Mouse (Mus musculus) limb, embryonic 12.5 days (tissue): Measurements from ENCODE around the gene Krtap16-1. TPM values are rescaled to one million over a fixed set of nuclear protein-coding genes. Genes with fewer than 3 reads are reported as not detected.

Source experiments
- ATAC-seq: fragments of 200-750 bp; cut with Nextera tagmentation; 2 replicates; pipeline ENCODE4 v1.8.0; 2017; ENCODE audit warnings: low read depth, moderate TSS enrichment; ENCODE audit not compliant: insufficient number of reproducible peaks, insufficient read depth, low FRiP score, low TSS enrichment
- H3K27ac ChIP-seq: fragments of 300-500 bp; sonication (generic); 2 replicates; pipeline ENCODE4 v1.5.1; 2016; ENCODE audit warnings: mild to moderate bottlenecking, moderate library complexity
- H3K27me3 ChIP-seq: fragments of 300-500 bp; sonication (generic); 2 replicates; pipeline ENCODE4 v1.6.1; 2016; ENCODE audit warnings: mild to moderate bottlenecking, moderate library complexity
- H3K36me3 ChIP-seq: fragments of 300-500 bp; sonication (generic); 2 replicates; pipeline ENCODE4 v1.6.1; 2016; ENCODE audit warnings: mild to moderate bottlenecking, moderate library complexity
- H3K4me1 ChIP-seq: fragments of 300-500 bp; sonication (generic); replicated peaks from 2 replicates; pipeline ENCODE4 v1.6.1; 2016
- H3K4me2 ChIP-seq: fragments of 300-500 bp; sonication (generic); 2 replicates; pipeline ENCODE4 v1.6.1; 2016; ENCODE audit warnings: mild to moderate bottlenecking, moderate library complexity
- H3K4me3 ChIP-seq: fragments of 300-500 bp; sonication (generic); replicated peaks from 2 replicates; pipeline ENCODE4 v1.5.1; 2016; ENCODE audit warnings: mild to moderate bottlenecking
- H3K9ac ChIP-seq: fragments of 300-500 bp; sonication (generic); replicated peaks from 2 replicates; pipeline ENCODE4 v1.6.1; 2016; ENCODE audit warnings: mild to moderate bottlenecking, moderate library complexity
- H3K9me3 ChIP-seq: fragments of 300-500 bp; sonication (generic); 2 replicates; pipeline ENCODE4 v1.6.1; 2016; ENCODE audit warnings: mild to moderate bottlenecking, moderate library complexity
- WGBS: fragments of 180-500 bp; shearing (Covaris S2); methylation state at CpG from one replicate; pipeline ENCODE4 v1.1.7; 2016; 5-methylcytosine and 5-hydroxymethylcytosine counted together
- polyA plus RNA-seq: library from polyadenylated mRNA; unstranded; fragments of >200 nt; fragmentation: Nextera tagmentation; extraction: Ambion mirVana; gene quantifications from 2 replicates; pipeline ENCODE4 v1.2.1, GENCODE M21; 2016

Krtap16-1 gene
- not detected in 2 replicates for polyA plus RNA-seq

- Histone ChIP-seq H3K9ac (no peak within 1 kb of the TSS), H3K9me3 (no peaks in the 10 kb centered on the region), H3K27ac (no peak within 1 kb of the TSS), H3K4me2 (no peak within 1 kb of the TSS), H3K4me3 (no peak within 1 kb of the TSS), H3K27me3 (peaks cover 5% of the 10 kb centered on the region; the same call in 1 of the 2 replicates), H3K4me1 (no peaks in the 10 kb centered on the region), H3K36me3 (no peaks in the 10 kb centered on the region)
- ATAC-seq = no peak
- 75% methylated on average over 8 of the region's 8 CpGs for WGBS
Measured at GRCm38 (mm10) chr11:99986180-99986647, at the start of gene Krtap16-1. Gene Krtap16-1 (minus strand): TSS chr11:99986597.

- whole genome bisulfite sequencing = 76% methylated on average over 6 of the region's 6 CpGs
- no peak for ATAC-seq
- H3K9ac ChIP-seq = no peak within 1 kb of the TSS
Measured at GRCm38 (mm10) chr11:100029768-100030167, 43.4 kb upstream of the Krtap16-1 start, which contains the start of gene Krt33b. Gene Krt33b (minus strand): TSS chr11:100029868.

GRCm38 (mm10) chr11:100021438-100021837 lies 35.0 kb upstream of the Krtap16-1 start:
- no peak for ATAC-seq
- WGBS = 88% methylated on average over 5 of the region's 5 CpGs
- Histone ChIP-seq H3K36me3 (no peaks in the 10 kb centered on the region), H3K9ac (no peak overlapping the region), H3K27ac (no peak overlapping the region), H3K9me3 (no peaks in the 10 kb centered on the region), H3K4me1 (no peaks in the 10 kb centered on the region), H3K4me2 (no peak overlapping the region), H3K4me3 (no peak overlapping the region), H3K27me3 (no peaks in the 10 kb centered on the region)

More at GRCm38 (mm10) chr11:100029768-100030167, 43.4 kb upstream of the Krtap16-1 start, which contains the start of gene Krt33b:
- Histone ChIP-seq H3K4me2 (no peak within 1 kb of the TSS), H3K27ac (no peak within 1 kb of the TSS), H3K27me3 (no peaks in the 10 kb centered on the region), H3K9me3 (no peaks in the 10 kb centered on the region), H3K4me3 (no peak within 1 kb of the TSS), H3K36me3 (no peaks in the 10 kb centered on the region), H3K4me1 (no peaks in the 10 kb centered on the region)

GRCm38 (mm10) chr11:100019466-100019865 lies 33.1 kb upstream of the Krtap16-1 start:
- Histone ChIP-seq H3K4me2 (no peak overlapping the region), H3K4me3 (no peak overlapping the region), H3K27me3 (no peaks in the 10 kb centered on the region), H3K9me3 (no peaks in the 10 kb centered on the region), H3K9ac (no peak overlapping the region), H3K4me1 (no peaks in the 10 kb centered on the region), H3K36me3 (no peaks in the 10 kb centered on the region), H3K27ac (no peak overlapping the region)
- ATAC-seq = no peak
- 87% methylated on average over 1 of the region's 1 CpGs for WGBS

GRCm38 (mm10) chr11:100016112-100016511 lies 29.7 kb upstream of the Krtap16-1 start, which contains the start of gene Krt33a:
Gene Krt33a (minus strand): TSS chr11:100016212.
- H3K27me3 ChIP-seq = no peaks in the 10 kb centered on the region
- H3K27ac ChIP-seq = no peak within 1 kb of the TSS
- no peaks in the 10 kb centered on the region for H3K9me3 ChIP-seq
- ATAC-seq = no peak
- no peak within 1 kb of the TSS for H3K9ac ChIP-seq
- H3K4me3 ChIP-seq = no peak within 1 kb of the TSS
- no peaks in the 10 kb centered on the region for H3K36me3 ChIP-seq
- no peaks in the 10 kb centered on the region for H3K4me1 ChIP-seq
- WGBS = 51% methylated on average over 4 of the region's 4 CpGs
- no peak within 1 kb of the TSS for H3K4me2 ChIP-seq

- no peaks in the 10 kb centered on the region for H3K27me3 ChIP-seq
- ATAC-seq = no peak
- no peaks in the 10 kb centered on the region for H3K9me3 ChIP-seq
Measured at GRCm38 (mm10) chr11:100013691-100014171, 27.3 kb upstream of the Krtap16-1 start.

GRCm38 (mm10) chr11:100010682-100011081 lies 24.3 kb upstream of the Krtap16-1 start:
- Histone ChIP-seq H3K27me3 (no peaks in the 10 kb centered on the region), H3K4me3 (no peak overlapping the region), H3K36me3 (no peaks in the 10 kb centered on the region), H3K9me3 (no peaks in the 10 kb centered on the region), H3K27ac (no peak overlapping the region), H3K9ac (no peak overlapping the region), H3K4me2 (no peak overlapping the region), H3K4me1 (no peaks in the 10 kb centered on the region)
- ATAC-seq = no peak
- 82% methylated on average over 5 of the region's 5 CpGs for WGBS

More at GRCm38 (mm10) chr11:100013691-100014171, 27.3 kb upstream of the Krtap16-1 start:
- WGBS = 71% methylated on average over 4 of the region's 4 CpGs
- Histone ChIP-seq H3K27ac (no peak overlapping the region), H3K4me2 (no peak overlapping the region), H3K4me3 (no peak overlapping the region), H3K36me3 (no peaks in the 10 kb centered on the region), H3K4me1 (no peaks in the 10 kb centered on the region), H3K9ac (no peak overlapping the region)

- Histone ChIP-seq H3K9me3 (no peaks in the 10 kb centered on the region), H3K9ac (no peak overlapping the region), H3K27ac (no peak overlapping the region), H3K4me3 (no peak overlapping the region), H3K4me1 (no peaks in the 10 kb centered on the region), H3K27me3 (no peaks in the 10 kb centered on the region), H3K36me3 (no peaks in the 10 kb centered on the region), H3K4me2 (no peak overlapping the region)
- no peak for ATAC-seq
- 82% methylated on average over 5 of the region's 5 CpGs for WGBS
Measured at GRCm38 (mm10) chr11:100008336-100008735, 21.9 kb upstream of the Krtap16-1 start.

- Histone ChIP-seq H3K9me3 (peaks cover 4% of the 10 kb centered on the region; the same call in 1 of the 2 replicates), H3K4me1 (no peaks in the 10 kb centered on the region), H3K36me3 (no peaks in the 10 kb centered on the region), H3K27me3 (no peaks in the 10 kb centered on the region), H3K4me2 (no peak overlapping the region), H3K27ac (no peak overlapping the region), H3K9ac (no peak overlapping the region), H3K4me3 (no peak overlapping the region)
- ATAC-seq = no peak
- 59% methylated on average over 3 of the region's 3 CpGs for WGBS
Measured at GRCm38 (mm10) chr11:100006624-100007023, 20.2 kb upstream of the Krtap16-1 start.

- Histone ChIP-seq H3K4me1 (no peaks in the 10 kb centered on the region), H3K27me3 (no peaks in the 10 kb centered on the region), H3K9me3 (peaks cover 7% of the 10 kb centered on the region; the same call in 1 of the 2 replicates), H3K4me2 (no peak overlapping the region), H3K9ac (no peak overlapping the region), H3K27ac (no peak overlapping the region), H3K36me3 (no peaks in the 10 kb centered on the region), H3K4me3 (no peak overlapping the region)
- 85% methylated on average over 8 of the region's 8 CpGs for WGBS
- ATAC-seq = no peak
Measured at GRCm38 (mm10) chr11:100005905-100006304, 19.5 kb upstream of the Krtap16-1 start.

- WGBS = 23% methylated on average over 6 of the region's 6 CpGs
- H3K4me1 ChIP-seq = no peaks in the 10 kb centered on the region
- H3K9ac ChIP-seq = no peak overlapping the region
- peaks cover 7% of the 10 kb centered on the region; the same call in 1 of the 2 replicates for H3K9me3 ChIP-seq
- H3K36me3 ChIP-seq = no peaks in the 10 kb centered on the region
- no peak overlapping the region for H3K27ac ChIP-seq
- no peak for ATAC-seq
- H3K27me3 ChIP-seq = no peaks in the 10 kb centered on the region
- no peak overlapping the region for H3K4me2 ChIP-seq
- H3K4me3 ChIP-seq = no peak overlapping the region
Measured at GRCm38 (mm10) chr11:100004846-100005245, 18.4 kb upstream of the Krtap16-1 start.

- peaks cover 13% of the 10 kb centered on the region for H3K27me3 ChIP-seq
- WGBS = 93% methylated on average over 7 of the region's 7 CpGs
- H3K9ac ChIP-seq = no peak overlapping the region
- no peak overlapping the region for H3K4me3 ChIP-seq
- no peaks in the 10 kb centered on the region for H3K36me3 ChIP-seq
- no peak overlapping the region for H3K27ac ChIP-seq
- H3K4me2 ChIP-seq = no peak overlapping the region
- no peak for ATAC-seq
- peaks cover 7% of the 10 kb centered on the region; the same call in 1 of the 2 replicates for H3K9me3 ChIP-seq
- H3K4me1 ChIP-seq = peaks cover 3% of the 10 kb centered on the region
Measured at GRCm38 (mm10) chr11:99999091-99999490, 12.7 kb upstream of the Krtap16-1 start.
